Mouse (Mus musculus) R1 (cell line): ENCODE measurements at regions not wholly inside any gene's neighbourhood (a gene's known extent, or its start where the extent isn't known, plus 50 kb on each side); places are given as distances from the start of the nearest gene placed in this dataset.

ENCODE experiments used
- DNase-seq: peaks from one replicate; pipeline ENCODE4 v3.0.0-alpha.2; 2018; ENCODE audit warnings: low read depth, low spot score

- peak; percentile 31 for DNase-seq
Measured at GRCm38 (mm10) chr17:47225306-47226269, 143.1 kb upstream of the Mrps10 start.

DNA sequence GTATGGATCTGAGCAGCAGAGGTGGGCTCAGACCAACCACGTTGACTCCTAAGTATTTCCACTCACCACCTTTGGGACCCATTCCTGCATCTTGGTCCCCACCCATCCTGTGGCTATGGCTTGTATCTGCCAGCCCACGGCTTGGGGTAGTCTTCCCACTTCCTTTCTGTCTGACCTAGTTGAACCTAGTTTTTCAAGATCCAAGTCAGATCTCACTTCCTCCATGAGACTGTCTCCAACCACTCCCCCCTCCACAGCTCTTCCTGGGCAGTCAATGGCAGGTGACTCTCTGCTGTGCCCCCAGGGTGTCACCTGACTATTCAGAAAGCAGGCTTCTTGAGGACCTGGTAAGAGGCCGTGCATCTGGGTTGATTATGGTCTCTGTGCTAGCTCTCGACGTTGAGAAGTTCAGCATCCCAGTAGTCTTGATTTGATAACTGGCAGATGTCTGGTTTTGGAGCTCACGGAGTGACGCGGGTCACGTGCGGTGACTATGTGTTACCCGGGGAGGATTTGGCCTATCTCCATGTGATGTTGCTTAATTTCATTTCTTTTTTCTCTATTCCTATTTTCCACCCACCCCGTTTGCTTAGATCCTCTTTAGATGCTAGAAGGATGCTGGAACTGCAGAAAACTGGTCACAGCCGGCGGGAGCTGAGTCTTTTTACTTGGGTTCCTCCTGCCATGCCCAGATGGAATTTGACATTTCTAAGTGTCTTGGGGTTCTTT, 147.5 kb upstream of the Mrps10 start:
- DNase-seq, result no peak

- no peak for DNase-seq
Measured at GRCm38 (mm10) chr17:47219846-47220245, 148.8 kb upstream of the Mrps10 start.

GRCm38 (mm10) chr17:47216490-47216889, 152.2 kb upstream of the Mrps10 start:
- DNase-seq, result no peak

DNA sequence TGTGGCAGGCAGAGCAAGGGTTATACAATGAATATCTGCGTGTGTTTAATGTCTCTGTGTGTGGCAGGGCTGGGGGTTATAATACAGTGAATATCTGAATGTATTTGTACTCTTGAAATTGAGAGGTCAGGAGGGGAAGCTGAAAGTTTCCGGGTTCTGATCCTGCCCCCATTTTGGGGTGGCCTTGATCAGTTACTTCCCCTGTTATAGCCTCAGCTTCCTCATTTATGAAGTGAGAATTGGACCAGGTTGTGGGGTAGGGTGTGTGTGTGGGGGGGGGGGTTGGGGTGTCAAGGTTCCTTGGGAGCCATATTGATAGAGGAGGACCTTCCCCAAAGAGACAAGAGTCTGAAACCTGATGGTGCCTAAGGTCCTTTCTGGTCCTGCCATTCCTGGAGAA, 152.8 kb upstream of the Mrps10 start:
- DNase-seq, result no peak

DNA sequence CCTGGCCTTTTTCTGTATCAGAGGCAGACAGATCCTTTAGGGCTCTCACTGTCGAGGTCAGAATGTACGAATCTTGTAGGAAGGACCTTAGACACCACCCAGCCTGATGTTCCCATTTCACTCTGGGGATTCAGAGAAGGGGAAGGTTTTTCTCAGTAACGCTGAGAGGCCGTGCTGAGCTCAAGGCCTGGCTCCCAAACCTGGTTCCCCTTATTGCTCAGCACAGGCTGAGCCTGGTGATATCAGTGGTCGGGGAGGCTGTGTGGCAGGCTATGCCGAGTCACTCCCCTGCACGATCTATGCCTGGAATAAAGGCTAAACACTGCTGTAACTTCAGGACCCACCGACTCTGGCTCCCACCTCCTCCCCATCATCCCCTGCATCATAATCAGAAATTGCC, 154.6 kb upstream of the Mrps10 start:
- no peak for DNase-seq

- DNase-seq, result peak; percentile 93
Measured at GRCm38 (mm10) chr17:47210441-47211196, 158.1 kb upstream of the Mrps10 start.

DNA sequence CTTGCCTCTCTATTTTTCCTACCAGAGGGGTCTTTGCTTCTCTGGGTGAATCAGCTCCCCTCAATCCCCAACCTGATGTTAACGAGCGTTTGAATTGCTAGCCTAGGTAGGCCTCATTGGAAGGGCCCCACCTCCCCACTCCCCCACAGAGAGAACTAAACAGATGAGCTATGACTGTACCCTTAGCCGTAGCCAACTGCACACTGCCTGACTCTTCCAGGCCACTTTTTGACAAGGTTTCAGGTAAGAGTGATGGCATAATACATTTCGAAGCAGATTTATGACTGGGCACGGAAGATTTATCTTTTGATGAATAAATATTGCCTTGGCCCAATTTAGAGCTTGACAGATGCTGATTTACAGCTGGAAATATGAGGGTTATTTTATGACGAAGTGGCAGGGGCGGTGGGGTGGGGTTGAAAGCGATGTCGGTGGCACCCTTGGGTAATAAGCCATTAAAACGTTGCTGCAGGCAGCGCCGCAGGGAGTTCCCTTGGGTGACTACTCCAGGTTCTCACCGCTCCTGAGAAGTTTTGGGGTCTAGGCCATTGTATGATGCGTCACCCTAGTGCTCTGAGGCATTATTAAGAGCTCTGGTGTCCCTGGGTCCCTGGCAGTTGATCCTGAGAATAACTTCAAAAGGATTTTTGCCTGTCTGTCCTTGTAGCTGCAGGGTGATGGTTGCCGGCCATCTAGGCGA, 159.7 kb upstream of the Mrps10 start:
- DNase-seq, result no peak

DNA sequence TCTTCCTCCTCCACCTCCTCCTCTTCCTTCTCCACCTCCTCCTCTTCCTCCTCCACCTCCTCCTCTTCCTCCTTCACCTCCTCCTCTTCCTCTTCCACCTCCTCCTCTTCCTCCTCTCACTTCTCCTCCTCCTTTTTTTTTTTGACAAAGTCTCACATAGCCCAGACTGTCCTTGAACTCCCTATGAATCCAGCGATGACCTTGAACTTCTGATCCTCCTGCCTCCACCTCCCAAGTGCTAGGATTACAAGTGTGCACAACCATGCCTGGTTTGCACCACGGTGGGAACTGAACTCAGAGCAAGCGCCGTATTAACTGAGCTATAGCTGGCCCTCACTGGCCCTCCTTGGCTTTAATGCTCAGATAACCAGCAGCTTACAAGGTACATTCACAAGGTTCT, 161.2 kb upstream of the Mrps10 start:
- peak; percentile 82 for DNase-seq

DNA sequence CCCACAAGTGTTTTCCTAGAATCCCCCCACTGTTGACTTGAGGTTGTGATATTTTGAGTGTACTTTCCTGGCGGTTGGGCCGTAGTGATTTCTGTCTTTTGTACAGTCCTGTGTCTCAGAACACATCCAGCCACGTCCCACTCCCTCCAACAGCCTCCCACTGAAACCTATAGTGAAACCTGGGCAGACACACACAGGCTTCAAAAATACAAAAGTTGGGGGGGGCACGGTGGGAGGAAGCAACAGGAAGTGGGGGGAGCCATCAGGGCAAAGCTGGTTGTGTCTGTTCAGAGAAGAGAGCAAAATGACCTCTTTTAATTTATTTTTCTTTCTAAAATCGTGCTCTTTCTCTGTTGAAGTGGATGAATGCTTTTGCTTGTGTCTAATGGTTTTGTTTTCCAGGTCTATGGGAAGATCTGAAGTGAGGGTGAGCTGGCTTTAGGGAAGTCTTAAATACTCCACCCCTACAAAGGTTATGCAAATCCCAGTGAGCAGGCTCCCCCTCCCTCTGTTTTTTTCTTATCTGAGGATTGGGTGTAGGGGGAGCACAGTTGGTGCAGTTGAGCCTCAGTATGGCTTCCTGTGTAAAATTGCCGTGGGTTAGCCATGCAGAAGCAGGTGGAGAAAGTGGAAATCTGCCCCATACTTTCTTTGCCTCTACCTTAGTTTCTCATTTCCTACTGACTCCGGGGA, 164.1 kb upstream of the Mrps10 start:
- DNase-seq, result peak; percentile 47

- DNase-seq, result no peak
Measured at GRCm38 (mm10) chr17:47199206-47199605, 169.5 kb upstream of the Mrps10 start.

- no peak for DNase-seq
Measured at GRCm38 (mm10) chr17:47197957-47198356, 170.7 kb upstream of the Mrps10 start.

DNA sequence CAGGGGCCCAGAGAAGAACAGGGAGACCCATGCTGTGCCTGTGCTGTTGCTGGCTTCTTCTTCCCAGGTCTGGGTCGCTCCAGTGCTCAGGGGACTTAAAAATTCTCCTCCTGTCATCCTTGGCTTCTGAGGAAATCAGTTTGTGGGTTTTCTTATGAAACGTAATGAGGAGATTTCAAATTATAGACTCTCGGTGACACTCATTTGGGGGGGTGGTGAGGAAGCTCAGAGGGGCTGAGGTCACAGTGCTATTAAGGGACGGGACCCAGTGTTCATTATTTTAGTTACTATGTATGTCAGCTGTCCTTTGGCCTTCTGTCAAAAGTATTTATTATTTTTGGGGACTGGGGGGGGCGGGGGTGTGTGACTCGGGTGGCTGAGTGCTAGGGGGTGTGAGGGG, 171.7 kb upstream of the Mrps10 start:
- no peak for DNase-seq

DNA sequence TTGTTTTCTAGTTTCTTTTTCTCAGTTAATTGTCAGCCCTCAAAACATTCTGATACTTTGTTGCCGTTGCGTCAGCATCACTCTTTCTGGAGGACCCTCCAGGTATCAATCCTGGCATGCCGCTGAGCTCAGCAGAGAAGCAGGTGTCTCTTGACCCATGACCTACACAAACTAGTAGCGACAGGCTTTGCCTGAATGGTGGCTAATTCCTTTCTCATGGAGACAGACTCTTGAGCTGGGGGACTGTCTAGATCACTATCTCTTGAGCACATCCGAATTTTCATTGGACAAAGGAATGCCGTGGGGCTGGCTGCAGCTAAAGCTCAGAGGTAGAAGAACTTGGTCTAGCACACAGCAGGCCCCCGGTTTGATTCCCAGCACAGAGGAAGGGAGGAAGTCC, 172.7 kb upstream of the Mrps10 start:
- peak; percentile 90 for DNase-seq

DNA sequence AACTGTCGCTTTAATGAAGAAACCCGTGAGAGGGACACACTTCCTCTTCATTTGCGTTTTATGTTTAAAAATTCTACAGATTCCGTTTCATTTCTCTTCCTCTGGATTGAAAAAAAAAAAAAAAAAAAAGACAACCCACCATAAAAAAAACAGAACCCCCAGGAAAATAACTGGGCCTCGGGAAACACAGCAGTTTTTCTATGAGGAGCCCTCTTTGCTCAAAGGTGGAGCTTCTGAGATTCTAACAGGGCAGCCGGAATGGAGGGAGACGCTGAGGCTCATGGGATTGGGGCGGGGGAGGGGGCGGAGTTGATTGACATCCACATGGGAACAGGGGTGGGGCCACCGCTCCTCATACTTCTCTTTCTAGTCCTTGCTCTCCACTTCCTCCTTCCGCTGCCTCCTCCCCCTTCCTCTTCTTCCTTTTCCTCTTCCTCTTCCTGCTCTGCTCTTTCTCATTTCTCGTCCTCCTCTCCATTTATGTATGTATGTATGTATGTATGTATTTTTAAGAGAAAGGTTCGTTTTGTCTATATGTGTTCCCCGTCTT, 174.1 kb upstream of the Mrps10 start:
- peak; percentile 96 for DNase-seq

- no peak for DNase-seq
Measured at GRCm38 (mm10) chr17:47191416-47191815, 177.3 kb upstream of the Mrps10 start.

GRCm38 (mm10) chr17:47189770-47190169, 178.9 kb upstream of the Mrps10 start:
- no peak for DNase-seq

GRCm38 (mm10) chr17:47184148-47184547, 173.8 kb upstream of the Ubr2 start:
- DNase-seq, result no peak

DNA sequence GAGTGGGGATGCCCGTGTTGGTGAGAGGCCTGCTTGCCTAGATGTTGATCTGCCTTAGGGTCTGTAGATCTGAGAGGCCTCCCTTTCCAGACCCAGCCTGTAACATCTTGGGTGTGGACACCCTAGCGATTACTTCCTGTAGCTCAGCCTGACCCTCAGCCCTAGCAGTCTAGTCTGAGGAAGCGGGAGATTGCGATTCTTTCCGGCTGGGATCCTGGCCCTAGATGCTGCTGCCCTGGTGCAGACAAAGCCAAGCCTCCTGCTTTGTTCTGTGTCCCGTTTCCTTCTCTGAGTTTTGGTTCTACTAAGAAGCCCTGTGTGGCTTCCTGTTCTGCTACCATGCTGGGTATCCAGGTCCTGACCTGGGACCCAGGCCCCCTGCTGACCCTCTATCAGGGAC, 171.8 kb upstream of the Ubr2 start:
- peak; percentile 28 for DNase-seq

DNA sequence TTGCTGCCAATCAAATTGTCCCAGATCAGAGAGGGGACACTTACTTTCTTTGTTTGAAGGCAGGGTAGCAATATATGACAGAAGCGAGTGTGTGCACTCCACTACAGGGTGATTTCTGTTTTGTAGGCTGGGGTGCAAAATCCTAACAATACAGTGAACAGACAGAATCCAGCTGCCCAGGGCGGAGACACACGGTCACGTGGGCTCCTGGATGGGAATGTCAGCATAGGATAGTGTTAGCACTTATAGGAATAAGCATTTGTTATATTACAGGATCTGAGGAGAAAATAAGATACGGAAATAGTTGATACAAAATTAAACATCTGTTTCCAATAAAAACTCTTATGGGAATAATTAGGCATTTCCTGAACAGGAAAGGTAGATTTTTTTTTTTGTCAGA, 169.1 kb upstream of the Ubr2 start:
- DNase-seq, result no peak

DNA sequence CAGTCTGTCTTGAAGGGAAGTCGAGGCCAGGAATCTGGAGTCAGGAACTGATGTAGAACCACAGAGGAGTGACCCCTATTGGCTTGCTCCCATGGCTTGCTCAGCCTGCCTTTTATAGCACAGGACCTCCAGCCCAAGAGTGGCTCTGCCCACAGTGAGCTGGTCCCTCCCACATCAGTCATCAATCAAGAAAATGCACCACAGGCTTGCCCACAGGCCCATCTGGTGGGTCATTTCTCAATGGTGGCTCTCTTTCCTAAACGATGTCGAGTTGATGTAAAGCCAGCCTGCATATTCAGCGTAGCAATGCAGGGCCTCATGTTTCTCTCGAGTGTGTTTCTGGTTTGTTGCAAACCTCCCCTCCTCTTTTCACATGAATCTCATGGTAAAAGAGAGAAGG, 168.3 kb upstream of the Ubr2 start:
- no peak for DNase-seq
